Mouse (Mus musculus) right cerebral cortex, postnatal 25 days (tissue): Measurements from ENCODE around the gene Manbal.

Experiments used
- DNase-seq: peaks from one replicate; pipeline ENCODE4 v3.0.0; 2022

Gene Manbal

GRCm38 (mm10) chr2:157417229-157417628 lies 49.8 kb downstream of the Manbal start:
- DNase-seq: no peak

DNA sequence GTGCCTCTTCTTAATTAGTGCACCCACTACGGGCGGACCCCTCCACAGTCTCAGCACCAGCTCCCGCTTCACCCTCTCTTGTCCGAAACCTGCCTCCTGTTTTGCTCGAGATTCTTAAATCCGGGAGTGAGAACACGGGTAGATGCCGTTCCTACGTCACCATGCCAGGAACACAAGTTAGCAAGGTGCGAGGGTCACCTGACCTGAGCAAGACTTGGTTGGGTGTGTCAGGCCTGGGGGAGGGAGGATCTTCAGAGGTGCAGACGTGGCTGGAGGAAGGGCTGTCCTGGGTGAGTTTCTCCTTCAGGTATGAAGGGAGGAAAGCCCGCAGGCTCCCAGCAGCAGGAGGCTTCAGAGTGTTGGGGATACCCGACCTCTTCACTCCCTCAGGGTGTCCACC lies 50.8 kb downstream of the Manbal start, which contains the start of gene Src:
Gene Src, plus strand, starts transcription at position 239 of the 400 bp plus-strand sequence.
- DNase-seq: no peak

DNA sequence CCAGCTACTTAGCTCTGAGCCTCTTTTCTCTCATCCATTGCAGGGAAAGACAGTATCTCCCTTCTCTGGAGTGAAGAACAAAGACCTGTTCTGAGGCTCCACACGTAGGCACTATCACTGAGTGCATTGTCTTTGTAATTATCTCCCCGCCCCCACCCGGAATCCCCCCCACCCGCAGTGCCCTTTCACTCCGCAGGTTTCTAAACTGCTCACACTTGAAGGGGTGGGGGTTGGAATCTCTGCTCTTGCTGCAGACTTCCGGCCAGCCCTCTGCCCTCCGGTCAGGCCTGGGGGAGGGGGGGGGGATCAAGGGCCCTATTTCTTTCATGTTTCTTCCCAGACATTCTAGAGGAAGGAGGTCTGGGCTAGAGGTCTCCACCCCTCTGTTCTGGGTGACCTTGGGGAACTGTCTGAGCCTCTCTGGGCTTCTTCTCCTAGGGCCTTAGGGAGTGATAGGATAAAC lies 51.2 kb downstream of the Manbal start:
- DNase-seq: no peak

DNA sequence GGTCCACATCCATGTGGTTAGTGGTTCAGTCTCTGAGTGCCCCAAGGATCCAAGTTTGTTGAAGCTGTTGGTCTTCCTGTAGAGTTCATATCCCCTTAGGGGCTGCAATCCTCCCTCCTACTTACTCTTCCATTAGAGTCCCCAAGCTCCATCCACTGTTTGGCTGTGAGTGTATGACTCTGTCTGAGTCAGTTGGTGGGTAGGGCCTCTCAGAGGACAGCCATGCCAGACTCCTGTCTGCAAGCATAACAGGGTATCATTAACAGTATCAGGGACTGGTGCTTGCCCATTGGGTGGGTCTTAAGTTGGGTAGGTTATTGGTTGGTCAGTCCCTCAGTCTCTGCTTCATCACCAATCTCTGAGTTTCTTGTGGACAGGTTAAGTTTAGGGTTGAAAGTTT lies 52.1 kb downstream of the Manbal start:
- DNase-seq: no peak

DNA sequence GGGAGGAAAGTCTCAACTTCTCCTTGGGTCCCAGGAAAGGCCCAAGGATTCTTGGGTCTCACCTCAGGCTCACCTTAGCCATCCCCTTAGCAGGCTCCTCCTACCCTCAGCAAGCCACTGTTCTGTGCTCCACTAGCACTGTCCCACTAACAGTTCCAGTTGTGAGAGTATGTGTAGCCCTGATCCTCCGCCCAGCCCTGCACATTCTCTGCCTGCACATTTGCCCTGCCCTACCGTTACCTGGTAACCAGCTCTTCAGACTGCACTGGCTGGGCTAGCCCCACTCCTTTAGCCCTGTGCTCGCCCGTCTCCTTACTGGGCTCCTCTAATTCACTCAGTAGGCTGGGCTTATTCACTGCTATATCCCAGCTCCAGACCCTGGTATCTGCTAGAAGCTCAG lies 53.0 kb downstream of the Manbal start:
- no peak for DNase-seq

GRCm38 (mm10) chr2:157422062-157422655 lies 54.8 kb downstream of the Manbal start:
- DNase-seq: no peak

GRCm38 (mm10) chr2:157422854-157423705 lies 55.7 kb downstream of the Manbal start:
- DNase-seq: no peak

- DNase-seq: no peak
Measured at GRCm38 (mm10) chr2:157423706-157424125, 56.3 kb downstream of the Manbal start.

- DNase-seq: no peak
Measured at GRCm38 (mm10) chr2:157424126-157424903, 56.9 kb downstream of the Manbal start.

- no peak for DNase-seq
Measured at GRCm38 (mm10) chr2:157424904-157425642, 57.7 kb downstream of the Manbal start.

GRCm38 (mm10) chr2:157425643-157425988 lies 58.2 kb downstream of the Manbal start:
- DNase-seq: no peak

DNA sequence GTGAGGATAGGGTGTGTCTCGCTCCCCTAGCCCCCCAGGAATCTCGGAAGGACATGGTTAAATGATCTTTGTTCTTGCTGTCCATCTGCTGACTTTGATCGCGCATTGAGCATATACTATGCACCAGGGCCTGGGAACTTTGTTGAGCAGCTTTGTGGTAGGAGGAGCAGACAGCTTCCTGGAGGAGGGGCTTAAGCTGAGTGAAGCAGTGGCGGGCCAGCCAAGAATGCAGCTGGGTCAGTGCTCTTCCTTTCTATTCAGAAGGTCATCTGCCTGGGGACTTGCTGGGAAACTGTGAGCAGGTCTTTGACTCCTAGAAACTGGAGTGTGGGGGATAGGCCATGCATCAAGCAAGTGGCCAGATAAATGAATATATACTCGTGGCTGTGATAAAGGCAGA lies 58.8 kb downstream of the Manbal start:
- DNase-seq: no peak

DNA sequence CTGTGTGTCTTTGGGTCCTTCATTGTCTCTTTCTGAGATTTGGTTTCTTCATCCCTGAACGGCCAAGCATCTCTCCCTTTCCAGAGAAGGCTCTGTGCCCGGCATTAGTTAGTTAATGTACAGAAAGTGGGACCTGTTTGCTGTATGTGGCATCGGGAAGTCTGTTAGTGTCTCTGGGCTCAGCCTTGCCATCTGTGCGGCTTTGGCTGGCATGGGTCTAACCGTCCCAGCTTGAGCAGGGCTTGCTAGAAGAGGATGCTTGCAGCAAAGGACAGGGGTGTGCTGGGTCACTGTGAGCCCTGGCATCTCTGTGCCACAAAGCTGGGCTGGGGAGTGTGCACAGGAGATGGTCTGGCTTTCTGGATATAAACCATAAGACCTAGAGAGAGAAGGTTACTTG lies 59.8 kb downstream of the Manbal start:
- DNase-seq: no peak

DNA sequence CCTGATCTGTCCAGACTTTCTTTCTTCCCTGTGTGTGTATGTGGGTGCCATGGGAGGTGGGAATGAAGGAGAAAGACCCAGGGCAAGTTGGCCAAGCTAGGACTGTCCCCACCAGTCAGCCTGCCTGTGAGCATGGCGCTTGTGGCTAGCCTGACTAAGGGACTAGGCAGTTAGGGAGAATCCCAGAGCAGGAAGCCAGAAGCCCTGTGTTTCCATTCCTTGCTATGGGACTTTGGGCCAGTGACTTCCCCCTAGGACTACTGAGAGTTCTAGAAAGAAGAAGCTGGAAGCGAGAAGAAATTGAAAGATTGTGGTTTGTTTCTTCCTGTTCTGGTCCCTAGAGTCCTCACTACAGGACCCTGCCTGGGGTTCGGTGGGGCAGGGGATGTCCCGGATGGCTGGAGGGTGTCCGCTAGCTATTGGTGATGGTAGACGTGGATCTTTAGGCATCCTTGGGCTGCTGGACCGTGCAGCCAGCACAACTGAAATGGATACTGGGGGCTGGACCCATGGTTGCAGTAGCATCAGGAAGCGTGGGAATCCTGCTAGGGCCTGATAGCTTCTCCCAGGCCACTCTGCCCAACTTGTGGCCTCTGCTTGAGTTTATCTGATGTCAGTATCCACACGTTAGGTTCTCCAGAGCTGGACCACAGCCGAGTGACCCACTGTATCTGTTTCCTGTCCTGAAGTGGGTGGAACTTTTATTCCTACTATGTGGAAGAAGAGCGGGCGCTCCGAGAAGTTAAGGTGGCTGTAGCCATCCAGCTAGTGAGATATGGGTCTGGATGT lies 61.2 kb downstream of the Manbal start:
- no peak for DNase-seq

GRCm38 (mm10) chr2:157429735-157430134 lies 62.3 kb downstream of the Manbal start:
- no peak for DNase-seq

DNA sequence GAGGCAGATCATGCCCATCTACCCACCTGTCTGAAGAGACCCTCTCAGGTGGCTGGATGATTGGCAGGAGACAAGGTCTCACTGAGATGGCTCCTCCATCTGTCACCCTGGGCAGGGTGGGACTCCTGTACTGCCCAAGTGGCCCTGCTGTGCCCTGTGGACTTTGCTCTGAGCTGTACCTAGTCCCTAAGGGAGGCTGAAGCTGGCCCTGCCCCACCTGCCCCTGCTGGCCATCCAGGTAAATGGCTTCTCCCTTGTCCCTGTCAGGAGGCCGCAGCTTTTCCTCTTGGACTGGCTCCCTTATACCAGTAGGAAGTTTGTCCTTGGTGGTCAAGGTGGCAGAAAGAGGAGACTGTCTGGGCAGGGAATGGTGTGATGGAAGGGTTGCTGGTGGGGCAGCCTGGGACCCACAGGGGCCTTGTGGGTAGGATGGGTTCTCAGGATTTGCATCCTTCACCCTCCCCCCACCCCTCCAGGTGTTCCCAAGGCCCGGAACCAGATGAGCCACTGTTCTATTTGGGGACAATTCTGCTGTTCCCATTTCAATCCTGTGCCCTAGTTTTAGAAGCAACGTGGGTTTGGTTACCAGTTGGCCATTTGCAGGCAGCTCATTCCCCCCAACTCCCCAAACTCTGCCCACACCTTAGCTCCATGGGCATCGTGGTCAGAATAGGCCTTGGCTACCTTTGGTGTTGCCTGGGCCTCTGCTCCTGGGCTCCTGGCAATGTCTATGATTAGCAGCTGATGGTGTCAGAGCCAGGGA lies 63.5 kb downstream of the Manbal start:
- no peak for DNase-seq

DNA sequence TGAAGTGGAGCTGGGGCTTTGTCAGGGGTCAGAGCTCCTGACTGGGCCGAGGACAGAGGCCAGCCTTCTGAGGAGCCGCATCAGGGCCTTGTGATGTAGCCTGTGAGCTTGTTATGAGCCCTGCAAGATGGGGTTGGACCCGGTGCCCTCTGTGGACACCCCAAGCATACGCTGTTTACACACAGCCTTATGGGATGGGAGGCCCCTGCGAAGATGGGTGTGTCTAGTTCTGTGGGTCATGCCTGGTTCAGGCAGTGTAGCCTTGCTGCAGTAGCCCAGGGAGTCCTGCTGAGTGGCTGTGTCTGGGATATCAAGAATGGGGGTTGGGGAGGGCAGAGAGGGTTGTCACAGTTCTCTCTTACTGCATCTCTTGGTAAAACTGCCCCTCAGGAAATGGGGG lies 64.5 kb downstream of the Manbal start:
- no peak for DNase-seq

DNA sequence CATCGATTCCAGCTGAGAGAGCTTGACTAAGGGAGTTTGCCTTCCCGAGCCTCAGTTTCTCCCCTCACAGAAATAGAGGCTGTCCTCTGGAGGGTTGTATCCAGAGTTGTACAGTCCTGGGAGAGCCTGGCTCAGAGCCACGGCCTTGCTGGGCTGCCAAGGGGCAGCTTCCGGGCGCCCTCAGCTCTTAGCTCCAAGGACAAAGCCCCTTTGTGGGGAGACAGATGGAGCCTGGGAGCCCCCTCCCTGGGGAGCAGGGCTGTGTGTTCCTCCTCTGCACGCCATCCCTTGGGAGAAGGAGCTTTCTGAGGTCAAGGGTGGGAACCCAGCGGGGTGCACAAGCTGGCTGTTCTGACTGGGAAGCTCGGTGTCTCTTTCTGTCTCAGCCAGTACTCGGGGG lies 65.1 kb downstream of the Manbal start:
- no peak for DNase-seq

DNA sequence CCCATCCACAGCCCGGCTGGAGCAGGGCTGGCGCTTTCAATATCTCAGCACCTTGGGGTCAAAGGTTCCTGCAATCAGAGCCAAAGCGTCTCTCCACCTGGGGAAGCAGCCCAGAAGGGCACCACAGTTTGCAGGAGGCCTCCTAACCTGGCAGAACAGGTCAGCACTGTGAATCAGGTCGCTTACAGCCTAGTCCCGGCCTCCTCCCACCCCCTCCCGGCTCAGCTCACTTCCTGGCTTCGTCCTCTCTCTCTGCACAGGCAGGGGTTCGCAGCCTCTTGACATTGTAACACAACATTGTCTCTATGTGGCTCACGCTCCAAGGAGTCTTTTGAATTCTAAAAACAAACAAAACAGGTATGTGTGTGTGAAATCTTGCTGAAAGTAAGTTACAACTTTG lies 66.6 kb downstream of the Manbal start:
- DNase-seq: no peak

DNA sequence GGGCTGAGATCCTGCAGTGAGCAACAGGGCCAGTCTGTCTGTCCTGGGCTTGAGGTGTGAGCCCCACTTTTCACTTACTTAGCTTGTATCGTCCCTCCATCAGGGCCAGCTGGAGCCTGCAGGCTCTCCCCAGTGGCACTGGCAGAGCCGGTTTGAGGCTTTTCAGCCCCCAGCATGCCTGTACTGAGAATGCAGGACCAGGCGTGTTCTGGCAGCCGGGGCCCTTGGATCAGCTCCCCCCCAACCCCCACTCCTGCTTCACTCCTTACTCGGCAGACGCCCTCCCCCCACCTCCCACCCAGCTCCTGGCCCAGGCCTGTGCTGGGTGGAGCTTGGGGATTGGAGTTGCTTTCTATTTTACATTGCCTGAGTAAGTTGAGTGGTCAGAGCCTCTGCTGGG lies 67.1 kb downstream of the Manbal start:
- no peak for DNase-seq

DNA sequence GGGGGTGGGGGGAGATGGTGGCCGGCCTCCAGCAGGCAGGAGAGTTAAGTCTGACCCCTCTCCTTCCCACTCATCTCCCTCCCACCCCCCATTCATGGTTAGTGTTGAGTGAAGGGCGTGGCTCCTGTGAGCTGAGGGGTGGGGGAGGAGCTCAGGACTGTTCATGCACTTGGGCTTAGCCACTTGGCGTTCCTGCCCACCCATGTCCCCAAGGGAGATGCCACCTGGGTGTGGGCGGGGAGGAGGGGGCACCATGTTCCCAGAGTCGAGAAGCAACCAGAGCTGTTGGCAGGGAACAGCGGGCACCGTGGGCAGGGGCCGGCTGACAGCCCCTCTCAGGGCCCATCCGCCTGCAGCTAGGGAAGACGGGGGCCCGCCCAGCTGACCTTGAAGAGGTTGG lies 69.1 kb downstream of the Manbal start:
- no peak for DNase-seq
